Mouse (Mus musculus): ENCODE data around the gene Spns3. TPM values are rescaled to one million over a fixed set of nuclear protein-coding genes. Genes with fewer than 3 reads are reported as not detected.
A peak's percentile ranks its signal among the peaks of the same experiment; 100 is the strongest.

Spns3 gene
- polyA plus RNA-seq, 1 experiment = 0.15 TPM

DNA sequence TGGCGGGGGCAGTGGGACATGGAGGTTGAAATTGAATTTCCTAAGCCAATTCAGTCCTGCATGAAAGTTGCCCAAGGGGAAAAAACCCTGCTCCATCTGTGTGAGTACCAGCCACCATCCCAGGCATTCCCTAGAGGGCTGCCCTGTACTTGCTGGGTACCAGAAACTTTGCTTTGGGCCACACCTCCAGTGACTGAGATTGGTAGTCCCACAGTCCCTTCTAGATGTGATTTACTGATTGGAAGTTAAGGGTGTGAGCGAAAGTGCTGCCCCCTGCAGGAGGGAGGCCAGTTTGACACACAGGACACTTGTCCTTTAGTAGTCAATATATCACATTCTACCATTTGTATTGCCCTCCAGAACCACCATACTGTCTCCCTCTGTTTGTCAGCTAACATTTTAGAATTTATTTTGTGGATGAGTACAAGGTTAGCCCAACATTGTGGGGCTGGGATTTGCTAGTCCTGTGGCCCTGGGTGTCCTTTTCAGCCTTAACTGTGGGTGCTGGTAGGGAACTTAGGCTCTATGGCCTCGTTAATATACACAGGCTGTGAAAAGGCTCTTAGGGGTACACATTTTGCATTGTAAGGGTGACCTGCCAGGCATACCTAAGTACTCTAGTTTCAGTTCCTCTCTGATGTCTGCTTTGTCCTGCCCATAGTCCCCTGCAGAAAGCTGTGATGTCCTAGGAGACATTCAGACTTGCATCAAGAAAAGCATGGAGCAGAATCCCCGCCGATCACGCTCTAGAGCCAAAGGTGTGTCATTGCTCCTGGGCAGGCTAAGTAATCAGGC lies 103.8 kb downstream of the Spns3 start:
- peaks cover 93% of the 10 kb centered on the region for H3K36me3 ChIP-seq (ENCODE audit: control insufficient read depth, insufficient read depth, low read length, poor library complexity, severe bottlenecking)
- no peak for TF ChIP-seq POLR2A (IDR thresholded peaks at IDR 0.05; ENCODE audit: insufficient read depth, low read length)
- peak; percentile 78 for TF ChIP-seq CTCF (IDR thresholded peaks at IDR 0.05; ENCODE audit: low read depth, low read length)
- no peaks in the 10 kb centered on the region for H3K27me3 ChIP-seq (ENCODE audit: control insufficient read depth, insufficient read depth, low read length, poor library complexity, severe bottlenecking)
- H3K9me3 ChIP-seq (replicated peaks; ENCODE audit: control insufficient read depth, insufficient read depth, low read length, poor library complexity, severe bottlenecking) = no peaks in the 10 kb centered on the region
- no peak overlapping the region for H3K9ac ChIP-seq (ENCODE audit: low read depth, poor library complexity, severe bottlenecking)
- no peaks in the 10 kb centered on the region for H3K4me1 ChIP-seq (ENCODE audit: control insufficient read depth, insufficient read depth, low read length)
- no peak overlapping the region for H3K4me3 ChIP-seq (ENCODE audit: low read depth, low read length)
- no peak overlapping the region for H3K27ac ChIP-seq (ENCODE audit: insufficient read depth, low read length)

Other genes starting within 250 kb of the Spns3 start
- gene Xaf1, start 248.9 kb downstream of the Spns3 start, polyA plus RNA-seq (2011; ENCODE audit: insufficient read depth, insufficient read length, low read depth, missing spikeins) = 8.2 and 9.0 TPM in 2 replicates
- gene Fbxo39, start 236.1 kb downstream of the Spns3 start, polyA plus RNA-seq (2011; ENCODE audit: insufficient read depth, insufficient read length, low read depth, missing spikeins) = not detected in 2 replicates
- gene Tekt1, start 188.1 kb downstream of the Spns3 start, polyA plus RNA-seq (2011; ENCODE audit: insufficient read depth, insufficient read length, low read depth, missing spikeins) = 0.64 and 0.87 TPM in 2 replicates
- gene Smtnl2, start 138.8 kb downstream of the Spns3 start, polyA plus RNA-seq (2011; ENCODE audit: insufficient read depth, insufficient read length, low read depth, missing spikeins) = 19.7 and 24.3 TPM in 2 replicates
- not detected in 2 replicates for gene Ggt6, start 115.0 kb downstream of the Spns3 start, polyA plus RNA-seq (2011; ENCODE audit: insufficient read depth, insufficient read length, low read depth, missing spikeins)
- 296 and 298 TPM in 2 replicates for gene Mybbp1a, start 109.2 kb downstream of the Spns3 start, polyA plus RNA-seq (2011; ENCODE audit: insufficient read depth, insufficient read length, low read depth, missing spikeins)
- gene Spns2, start 60.6 kb downstream of the Spns3 start, polyA plus RNA-seq (2011; ENCODE audit: insufficient read depth, insufficient read length, low read depth, missing spikeins) = 0.48 and 1.3 TPM in 2 replicates
- gene Ube2g1, start 56.8 kb upstream of the Spns3 start, polyA plus RNA-seq (2011; ENCODE audit: insufficient read depth, insufficient read length, low read depth, missing spikeins) = 36.6 and 43.0 TPM in 2 replicates
- gene Ankfy1, start 139.5 kb upstream of the Spns3 start, polyA plus RNA-seq (2011; ENCODE audit: insufficient read depth, insufficient read length, low read depth, missing spikeins) = 40.0 and 40.2 TPM in 2 replicates
- 7.1 and 7.5 TPM in 2 replicates for gene Cyb5d2, start 245.6 kb upstream of the Spns3 start, polyA plus RNA-seq (2011; ENCODE audit: insufficient read depth, insufficient read length, low read depth, missing spikeins)
- gene Zzef1, start 245.7 kb upstream of the Spns3 start, polyA plus RNA-seq (2011; ENCODE audit: insufficient read depth, insufficient read length, low read depth, missing spikeins) = 6.8 and 10.2 TPM in 2 replicates

Data from ES-Bruce4 (cell line).